Mouse (Mus musculus) lung, postnatal 0 days (tissue): ENCODE results near the gene Mettl8. TPM values are rescaled to one million over a fixed set of nuclear protein-coding genes. Genes with fewer than 3 reads are reported as not detected.
A peak's percentile ranks its signal among the peaks of the same experiment; 100 is the strongest.

Experiments used
- ATAC-seq: fragments of 200-750 bp; cut with Nextera tagmentation; 2 replicates; pipeline ENCODE4 v1.8.0; 2017; ENCODE audit warnings: moderate library complexity
- DNase-seq: peaks from one replicate; pipeline ENCODE4 v3.0.0-alpha.2; 2016; ENCODE audit warnings: low spot score
- H3K27ac ChIP-seq: fragments of 300-500 bp; sonication (generic); 2 replicates; pipeline ENCODE4 v1.5.1; 2014; ENCODE audit warnings: antibody characterized with exemption, mild to moderate bottlenecking, low read length, mixed read lengths
- H3K27me3 ChIP-seq: fragments of 300-500 bp; sonication (generic); replicated peaks from 2 replicates; pipeline ENCODE4 v1.6.1; 2014; ENCODE audit warnings: low read length, mixed read lengths; ENCODE audit not compliant: insufficient read depth
- H3K36me3 ChIP-seq: fragments of 300-500 bp; sonication (generic); 2 replicates; pipeline ENCODE4 v1.6.1; 2014; ENCODE audit warnings: low read length, mixed read lengths; ENCODE audit not compliant: insufficient read depth
- H3K4me1 ChIP-seq: fragments of 300-500 bp; sonication (generic); 2 replicates; pipeline ENCODE4 v1.6.1; 2014; ENCODE audit warnings: antibody characterized with exemption, low read depth, low read length, mixed read lengths; ENCODE audit not compliant: insufficient read depth
- H3K4me2 ChIP-seq: fragments of 300-500 bp; sonication (generic); replicated peaks from 2 replicates; pipeline ENCODE4 v1.6.1; 2014; ENCODE audit warnings: low read depth, mild to moderate bottlenecking, low read length, moderate library complexity, mixed read lengths
- H3K4me3 ChIP-seq: fragments of 300-500 bp; sonication (generic); 2 replicates; pipeline ENCODE4 v1.5.1; 2014; ENCODE audit warnings: low read depth, low read length
- H3K9ac ChIP-seq: fragments of 300-500 bp; sonication (generic); replicated peaks from 2 replicates; pipeline ENCODE4 v1.6.1; 2014; ENCODE audit warnings: low read depth, mild to moderate bottlenecking
- H3K9me3 ChIP-seq: fragments of 300-500 bp; sonication (generic); 2 replicates; pipeline ENCODE4 v1.6.1; 2016; ENCODE audit warnings: low read length, mixed read lengths
- CTCF ChIP-seq: IDR thresholded peaks from 2 replicates; pipeline ENCODE4 v1.5.1; 2016; ENCODE audit warnings: antibody characterized with exemption, mild to moderate bottlenecking
- EP300 ChIP-seq: IDR thresholded peaks from 2 replicates; pipeline ENCODE4 v1.6.1; 2016; ENCODE audit warnings: antibody characterized with exemption, mild to moderate bottlenecking, control low read depth
- WGBS: fragments of 180-500 bp; shearing (Covaris S2); extraction: QIAGEN DNeasy Blood & Tissue Kit; methylation state at CpG from one replicate; pipeline ENCODE4 v1.1.7; 2014; 5-methylcytosine and 5-hydroxymethylcytosine counted together
- polyA plus RNA-seq: library from polyadenylated mRNA; unstranded; fragments of >200 nt; fragmentation: Nextera tagmentation; extraction: Ambion mirVana; gene quantifications from 2 replicates; pipeline ENCODE4 v1.2.1, GENCODE M21; 2015

Gene Mettl8
- polyA plus RNA-seq, 1 experiment from 2014 or later, result 8.6 TPM

DNA sequence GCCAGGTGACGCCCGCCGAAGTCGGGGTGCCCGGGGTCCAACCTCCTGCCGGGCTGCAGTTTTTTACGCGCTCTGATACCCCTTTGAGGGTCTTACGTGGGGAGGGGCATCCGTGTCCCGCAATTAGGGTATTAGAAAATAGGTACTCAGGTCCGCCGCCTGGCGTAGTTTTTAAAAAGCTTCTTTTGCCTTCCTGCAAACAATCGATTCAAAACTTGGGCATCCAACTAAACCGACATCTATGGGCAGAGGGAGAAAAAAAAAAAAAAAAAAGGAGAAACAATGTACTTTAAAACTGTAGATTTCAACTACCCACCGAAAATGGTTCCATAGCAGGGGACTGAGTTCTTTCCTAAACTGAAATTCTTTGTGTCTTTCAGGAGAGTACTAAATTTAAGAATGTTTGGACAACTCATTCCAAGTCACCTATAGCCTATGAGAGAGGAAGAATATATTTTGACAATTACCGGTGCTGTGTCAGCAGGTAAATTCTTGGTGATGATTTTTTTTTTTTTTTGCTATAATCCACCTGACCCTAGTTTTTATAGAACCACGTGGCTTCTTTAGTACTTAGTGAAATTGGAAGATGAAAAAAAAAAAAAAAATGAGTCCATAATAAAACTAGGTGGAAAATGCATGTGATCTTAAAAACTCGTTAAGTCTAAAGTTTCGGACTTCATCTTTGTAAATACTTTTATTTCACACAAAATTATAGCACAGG is 892 bp upstream of the Mettl8 start:
- ATAC-seq, result no peak
- no peak for DNase-seq
- 9% methylated on average over 21 of the region's 21 CpGs for WGBS
- Histone ChIP-seq H3K9me3 (no peaks in the 10 kb centered on the region), H3K9ac (peak overlapping the region; percentile 89), H3K27ac (peak overlapping the region; percentile 96), H3K4me1 (no peaks in the 10 kb centered on the region), H3K36me3 (no peaks in the 10 kb centered on the region), H3K4me2 (peak overlapping the region; percentile 94), H3K27me3 (no peaks in the 10 kb centered on the region), H3K4me3 (peak overlapping the region; percentile 81)
- TF ChIP-seq CTCF, result no peak; the same call in none of the 2 replicates
- no peak for TF ChIP-seq EP300

DNA sequence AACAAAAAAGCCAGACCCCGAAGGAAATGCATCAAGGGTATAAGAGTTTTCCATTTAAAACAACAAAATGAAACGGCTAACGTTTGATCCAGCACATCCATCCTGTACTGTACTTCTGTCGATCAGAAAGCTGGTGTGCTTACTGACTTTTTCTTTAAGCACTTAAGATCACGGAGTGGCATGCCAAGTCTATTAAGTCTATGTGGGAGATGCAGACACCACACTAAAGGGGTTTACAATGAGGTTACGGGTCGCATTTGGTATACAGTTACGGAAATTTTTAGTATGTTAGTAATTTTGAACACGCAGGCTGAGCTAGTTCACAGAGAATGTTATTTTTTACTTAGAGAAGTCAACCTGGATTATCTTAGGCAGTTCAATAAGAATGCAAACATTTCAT is 667 bp downstream of the Mettl8 start:
- Histone ChIP-seq H3K9me3 (no peaks in the 10 kb centered on the region), H3K9ac (peak overlapping the region; percentile 57; the same call in 1 of the 2 replicates), H3K27ac (peak overlapping the region; percentile 88), H3K27me3 (no peaks in the 10 kb centered on the region), H3K36me3 (no peaks in the 10 kb centered on the region), H3K4me2 (peak overlapping the region; percentile 94), H3K4me1 (no peaks in the 10 kb centered on the region), H3K4me3 (peak overlapping the region; percentile 81)
- WGBS, result 23% methylated on average over 9 of the region's 9 CpGs
- ATAC-seq (no peak), DNase-seq (peak; percentile 31)
- TF ChIP-seq CTCF, result no peak
- TF ChIP-seq EP300, result no peak

DNA sequence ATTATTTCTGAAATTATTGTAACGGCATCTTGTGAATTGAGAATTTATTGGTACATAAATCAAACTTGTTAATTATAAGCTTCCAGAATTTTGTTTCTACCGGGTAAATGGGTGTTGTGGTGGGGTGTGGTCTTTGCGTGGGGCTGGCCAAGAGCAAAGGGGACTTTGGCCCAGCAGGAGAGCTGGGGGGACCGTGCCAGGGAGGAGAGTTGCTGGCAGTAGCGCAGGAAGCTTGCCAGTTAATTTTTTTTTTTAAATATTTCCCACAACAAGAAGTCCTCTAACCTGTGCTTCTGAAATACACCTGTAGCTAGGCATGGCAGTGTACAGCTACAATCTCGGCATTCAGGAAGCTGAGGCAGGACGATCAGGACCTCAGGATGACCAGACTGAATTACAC is 4.9 kb downstream of the Mettl8 start:
- Histone ChIP-seq H3K4me1 (no peaks in the 10 kb centered on the region; the same call in 1 of the 2 replicates), H3K4me3 (no peak overlapping the region), H3K4me2 (no peak overlapping the region), H3K27ac (no peak overlapping the region), H3K36me3 (no peaks in the 10 kb centered on the region), H3K9me3 (no peaks in the 10 kb centered on the region), H3K27me3 (no peaks in the 10 kb centered on the region), H3K9ac (no peak overlapping the region)
- 89% methylated on average over 7 of the region's 7 CpGs for WGBS
- ATAC-seq (no peak), DNase-seq (no peak)
- no peak for TF ChIP-seq CTCF
- no peak for TF ChIP-seq EP300

DNA sequence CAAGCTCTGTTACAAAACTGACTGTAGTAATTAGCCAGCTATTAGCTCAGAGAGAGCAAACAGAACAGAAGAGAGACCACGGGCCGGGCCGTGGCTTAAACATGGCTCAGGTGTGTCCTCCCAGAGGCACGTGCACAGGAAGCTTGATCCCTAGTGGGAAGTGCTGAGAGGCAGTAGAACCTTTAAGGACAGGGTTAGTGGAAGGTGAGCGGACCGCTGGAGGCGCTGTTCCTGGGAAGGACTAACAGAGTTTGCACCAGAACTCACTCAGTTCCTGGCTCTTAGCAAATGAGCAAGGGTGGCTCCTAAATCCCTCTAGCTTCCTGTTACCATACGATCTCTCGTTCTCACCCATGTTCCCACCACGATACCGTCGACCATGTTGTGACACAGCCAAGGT is 6.5 kb downstream of the Mettl8 start:
- 61% methylated on average over 12 of the region's 12 CpGs for WGBS
- Histone ChIP-seq H3K27ac (no peak overlapping the region), H3K36me3 (no peaks in the 10 kb centered on the region), H3K4me3 (no peak overlapping the region), H3K4me2 (no peak overlapping the region), H3K9me3 (no peaks in the 10 kb centered on the region), H3K9ac (no peak overlapping the region), H3K27me3 (no peaks in the 10 kb centered on the region), H3K4me1 (no peaks in the 10 kb centered on the region; the same call in 1 of the 2 replicates)
- peak; percentile 42 for TF ChIP-seq CTCF
- TF ChIP-seq EP300, result no peak
- DNase-seq (peak; percentile 33), ATAC-seq (no peak)

DNA sequence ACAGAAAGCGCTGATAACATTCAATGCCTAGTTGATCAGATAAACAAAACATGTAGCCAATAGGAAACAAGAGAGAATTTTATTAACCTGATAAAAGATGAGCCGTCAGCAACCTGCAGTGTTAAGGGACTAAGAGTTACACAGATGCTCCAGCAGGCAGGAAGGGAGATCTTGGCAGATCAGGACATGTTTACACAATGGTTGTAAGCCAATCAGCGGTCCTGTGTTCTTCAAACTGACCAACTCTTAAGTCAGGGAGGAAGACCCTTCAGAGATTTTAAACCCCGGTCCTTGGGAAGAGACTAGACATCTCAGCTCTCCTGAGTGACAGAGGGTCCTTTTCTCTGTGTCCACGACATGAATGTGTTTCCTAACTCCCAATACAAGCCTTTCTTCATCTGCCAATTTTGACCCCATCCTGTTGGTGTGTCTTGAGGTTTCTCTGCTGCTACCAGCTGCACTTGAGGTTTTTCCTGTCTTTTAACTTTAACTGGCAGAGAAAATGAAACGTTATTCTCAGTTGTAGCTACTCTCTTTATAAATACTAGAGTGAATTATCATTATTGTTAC is 8.5 kb downstream of the Mettl8 start:
- Histone ChIP-seq H3K4me3 (no peak overlapping the region), H3K4me1 (no peaks in the 10 kb centered on the region; the same call in 1 of the 2 replicates), H3K27ac (peak overlapping the region; percentile 11), H3K36me3 (no peaks in the 10 kb centered on the region), H3K27me3 (no peaks in the 10 kb centered on the region), H3K4me2 (peak overlapping the region; percentile 3; the same call in 1 of the 2 replicates), H3K9ac (no peak overlapping the region), H3K9me3 (no peaks in the 10 kb centered on the region)
- WGBS, result 13% methylated on average over 6 of the region's 6 CpGs
- ATAC-seq, result peak; percentile 41
- peak; percentile 53 for DNase-seq
- TF ChIP-seq CTCF (no peak), EP300 (no peak; the same call in 1 of the 2 replicates)

DNA sequence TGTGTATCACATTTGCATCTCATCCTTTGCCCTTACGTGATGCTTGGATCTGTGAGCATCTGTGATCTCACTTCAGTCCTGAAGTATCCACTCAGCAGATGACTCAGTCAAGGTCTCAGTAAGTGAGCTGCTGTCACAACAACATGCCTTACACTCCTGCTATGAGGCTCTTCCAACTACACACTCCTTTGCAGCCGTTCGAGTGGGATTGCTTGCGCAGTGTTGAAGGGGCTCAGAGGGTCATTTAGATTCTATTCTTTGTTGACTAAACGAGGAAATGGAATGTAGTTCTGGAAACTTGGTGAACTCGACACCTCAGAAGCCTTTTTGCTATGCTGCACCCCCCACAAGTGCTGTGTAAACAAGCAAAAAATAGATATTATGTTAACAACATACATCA is 9.2 kb downstream of the Mettl8 start:
- DNase-seq, result peak; percentile 92
- Histone ChIP-seq H3K9ac (no peak overlapping the region), H3K27me3 (no peaks in the 10 kb centered on the region), H3K27ac (peak overlapping the region; percentile 11), H3K4me1 (no peaks in the 10 kb centered on the region; the same call in 1 of the 2 replicates), H3K9me3 (no peaks in the 10 kb centered on the region), H3K4me3 (no peak overlapping the region), H3K36me3 (no peaks in the 10 kb centered on the region), H3K4me2 (peak overlapping the region; percentile 3; the same call in 1 of the 2 replicates)
- ATAC-seq, result peak; percentile 94
- peak; percentile 93 for TF ChIP-seq EP300
- TF ChIP-seq CTCF, result no peak
- WGBS, result 24% methylated on average over 6 of the region's 6 CpGs
